Mouse (Mus musculus) CH12.LX (cell line): ENCODE results near the gene Suv39h1. TPM values are rescaled to one million over a fixed set of nuclear protein-coding genes. Genes with fewer than 3 reads are reported as not detected.

Source experiments
- DNase-seq: peaks from one replicate; pipeline ENCODE4 v3.0.0-alpha.2; 2013; ENCODE audit errors: extremely low read depth
- H3K27ac ChIP-seq: 2 replicates; pipeline ENCODE4 v1.5.1; 2012; ENCODE audit warnings: low read depth, mild to moderate bottlenecking, control low read depth, moderate library complexity; ENCODE audit not compliant: insufficient read depth
- H3K27me3 ChIP-seq: replicated peaks from 2 replicates; pipeline ENCODE3; 2012; ENCODE audit warnings: inconsistent platforms
- H3K36me3 ChIP-seq, 2 experiments: replicated peaks in 1 of 2; 2 replicates each; pipeline versions ENCODE3 to v1.6.1; 2012; ENCODE audit warnings: inconsistent platforms in 1 of 2, low read length in 1 of 2, mild to moderate bottlenecking in 1 of 2, mixed read lengths in 1 of 2, moderate library complexity in 1 of 2; ENCODE audit not compliant: control insufficient read depth in 1 of 2, insufficient read depth in 1 of 2
- H3K4me1 ChIP-seq, 2 experiments: 2 replicates each; pipeline ENCODE4 v1.6.1; 2012; ENCODE audit warnings: inconsistent platforms in 1 of 2, moderate library complexity in 1 of 2; ENCODE audit not compliant: insufficient read depth in 2 of 2, control insufficient read depth in 1 of 2
- H3K4me2 ChIP-seq: 2 replicates; pipeline ENCODE4 v1.6.1; 2012; ENCODE audit warnings: low read depth, mild to moderate bottlenecking, control low read depth; ENCODE audit not compliant: poor library complexity, insufficient read depth, severe bottlenecking
- H3K4me3 ChIP-seq, 3 experiments: fragments of 150-350 bp in 1 of 3; sonication (generic) in 1 of 3; replicated peaks in 1 of 3; 2 replicates each; pipeline versions ENCODE3 to v1.5.1; 2011 to 2012; ENCODE audit warnings: low read depth in 2 of 3, low read length in 2 of 3, mild to moderate bottlenecking in 2 of 3, moderate library complexity in 2 of 3, control low read depth in 1 of 3, improper control_type of control experiment in 1 of 3, inconsistent platforms in 1 of 3, mixed read lengths in 1 of 3; ENCODE audit not compliant: poor library complexity in 1 of 3
- H3K79me2 ChIP-seq: replicated peaks from 2 replicates; pipeline ENCODE4 v1.6.1; 2012; ENCODE audit warnings: mild to moderate bottlenecking, moderate library complexity; ENCODE audit not compliant: control insufficient read depth, poor library complexity, insufficient read depth, severe bottlenecking; ENCODE audit errors: extremely low read depth
- H3K9ac ChIP-seq: 2 replicates; pipeline ENCODE4 v1.6.1; 2012; ENCODE audit warnings: low read depth, mild to moderate bottlenecking, control low read depth, moderate library complexity; ENCODE audit not compliant: insufficient read depth
- H3K9me3 ChIP-seq: replicated peaks from 2 replicates; pipeline ENCODE3; 2012; ENCODE audit warnings: low read length, inconsistent platforms, mixed read lengths
- BHLHE40 ChIP-seq: IDR thresholded peaks from 2 replicates; pipeline ENCODE4 v1.6.1; 2011; ENCODE audit warnings: mild to moderate bottlenecking, low read depth, low read length, improper control_type of control experiment
- CHD2 ChIP-seq: IDR thresholded peaks from 2 replicates; pipeline ENCODE4 v1.6.1; 2011; ENCODE audit warnings: low read length, improper control_type of control experiment
- CTCF ChIP-seq, 2 experiments: IDR thresholded peaks in 1 of 2; conservative IDR thresholded peaks in 1 of 2; 2 replicates each; pipeline ENCODE4 v1.5.1; 2011 to 2012; ENCODE audit warnings: low read depth in 2 of 2, low read length in 2 of 2, improper control_type of control experiment in 1 of 2, inconsistent platforms in 1 of 2, mild to moderate bottlenecking in 1 of 2, moderate library complexity in 1 of 2
- E2F4 ChIP-seq: IDR thresholded peaks from 2 replicates; pipeline ENCODE4 v1.6.1; 2011; ENCODE audit warnings: low read depth, low read length, improper control_type of control experiment; ENCODE audit not compliant: insufficient replicate concordance
- EP300 ChIP-seq: IDR thresholded peaks from 2 replicates; pipeline ENCODE4 v1.6.1; 2011; ENCODE audit warnings: low read length, improper control_type of control experiment
- GABPA ChIP-seq: IDR thresholded peaks from 2 replicates; pipeline ENCODE4 v1.6.1; 2012; ENCODE audit warnings: low read depth, low read length, improper control_type of control experiment, inconsistent platforms; ENCODE audit not compliant: insufficient replicate concordance
- IRF4 ChIP-seq: IDR thresholded peaks from 2 replicates; pipeline ENCODE4 v1.6.1; 2014; ENCODE audit warnings: low read depth, mild to moderate bottlenecking, inconsistent platforms, low read length, improper control_type of control experiment
- JUN ChIP-seq: IDR thresholded peaks from 2 replicates; pipeline ENCODE4 v1.6.1; 2011; ENCODE audit warnings: low read depth, mild to moderate bottlenecking, low read length, improper control_type of control experiment, moderate library complexity; ENCODE audit not compliant: insufficient read depth
- JUND ChIP-seq: conservative IDR thresholded peaks from 2 replicates; pipeline ENCODE4 v1.6.1; 2011; ENCODE audit warnings: low read depth, low read length, improper control_type of control experiment
- MAFK ChIP-seq: IDR thresholded peaks from 2 replicates; pipeline ENCODE4 v1.6.1; 2011; ENCODE audit warnings: low read length, improper control_type of control experiment; ENCODE audit not compliant: insufficient replicate concordance
- MAX ChIP-seq: IDR thresholded peaks from 2 replicates; pipeline ENCODE4 v1.6.1; 2011; ENCODE audit warnings: low read length, improper control_type of control experiment
- MEF2A ChIP-seq: IDR thresholded peaks from 2 replicates; pipeline ENCODE4 v1.6.1; 2014; ENCODE audit warnings: low read depth, mild to moderate bottlenecking, inconsistent platforms, low read length, improper control_type of control experiment, borderline replicate concordance
- MXI1 ChIP-seq: IDR thresholded peaks from 2 replicates; pipeline ENCODE4 v1.6.1; 2011; ENCODE audit warnings: mild to moderate bottlenecking, low read depth, low read length, improper control_type of control experiment
- MYC ChIP-seq: IDR thresholded peaks from 2 replicates; pipeline ENCODE4 v1.6.1; 2011; ENCODE audit warnings: low read depth, mild to moderate bottlenecking, improper control_type of control experiment, low read length
- NELFE ChIP-seq: IDR thresholded peaks from 2 replicates; pipeline ENCODE4 v1.6.1; 2011; ENCODE audit warnings: low read depth, low read length, improper control_type of control experiment
- NRF1 ChIP-seq: IDR thresholded peaks from 2 replicates; pipeline ENCODE4 v1.6.1; 2014; ENCODE audit warnings: low read depth, mild to moderate bottlenecking, inconsistent platforms, low read length, improper control_type of control experiment, moderate library complexity
- PAX5 ChIP-seq: IDR thresholded peaks from 2 replicates; pipeline ENCODE4 v1.6.1; 2012; ENCODE audit warnings: low read length, inconsistent platforms, mixed read lengths
- POLR2A ChIP-seq: IDR thresholded peaks from 2 replicates; pipeline ENCODE4 v1.6.1; 2011; ENCODE audit warnings: low read depth, mild to moderate bottlenecking, improper control_type of control experiment, low read length
- RAD21 ChIP-seq: IDR thresholded peaks from 2 replicates; pipeline ENCODE4 v1.6.1; 2011; ENCODE audit warnings: low read depth, mild to moderate bottlenecking, low read length, improper control_type of control experiment, moderate library complexity
- RCOR1 ChIP-seq: conservative IDR thresholded peaks from 2 replicates; pipeline ENCODE4 v1.6.1; 2012; ENCODE audit warnings: low read depth, mild to moderate bottlenecking, inconsistent platforms, low read length, improper control_type of control experiment
- SMC3 ChIP-seq: IDR thresholded peaks from 2 replicates; pipeline ENCODE4 v1.6.1; 2011; ENCODE audit warnings: low read depth, low read length, improper control_type of control experiment
- TBP ChIP-seq: conservative IDR thresholded peaks from 2 replicates; pipeline ENCODE4 v1.6.1; 2011; ENCODE audit warnings: low read depth, low read length, improper control_type of control experiment
- USF1 ChIP-seq: IDR thresholded peaks from 2 replicates; pipeline ENCODE4 v1.6.1; 2014; ENCODE audit warnings: low read depth, mild to moderate bottlenecking, inconsistent platforms, low read length, improper control_type of control experiment
- USF2 ChIP-seq: conservative IDR thresholded peaks from 2 replicates; pipeline ENCODE4 v1.6.1; 2011; ENCODE audit warnings: low read depth, low read length, improper control_type of control experiment
- ZMIZ1 ChIP-seq: IDR thresholded peaks from 2 replicates; pipeline ENCODE4 v1.6.1; 2012; ENCODE audit warnings: low read depth, mild to moderate bottlenecking, inconsistent platforms, low read length, improper control_type of control experiment
- dilution Hi-C: fragments of 300-500 bp; cut with MboI; formaldehyde crosslinking; loops from 2 replicates; pipeline ENCODE4 v1.14.3; 2020; ENCODE audit warnings: low sequenced_read_pairs; ENCODE audit not compliant: extremely low pct_unique_long_range_greater_than_20kb, extremely low pct_ligation_motif_present
- in situ Hi-C: fragments of 300-500 bp; cut with MboI; formaldehyde crosslinking; loops from 3 replicates; pipeline ENCODE4 v1.14.3; 2019; ENCODE audit warnings: low sequenced_read_pairs, low pct_ligation_motif_present, low pct_unique_long_range_greater_than_20kb, mixed read lengths
- polyA plus RNA-seq: library from polyadenylated mRNA; unstranded; fragments of >175 nt; gene quantifications from 2 replicates; pipeline ENCODE4 v1.2.1, GENCODE M21; 2012; ENCODE audit warnings: low read depth; ENCODE audit not compliant: insufficient read length
- total RNA-seq, 2 experiments: library from RNA; depleted of rRNA; stranded (reverse); fragments of 300-350 nt in 1 of 2; fragments of >200 nt in 1 of 2; gene quantifications; 2 replicates each; pipeline ENCODE4 v1.2.3; 2012 to 2014

The Suv39h1 gene
- total and polyA plus RNA-seq, 3 experiments: 40.6 to 73.7 (median 51.4) TPM

DNA sequence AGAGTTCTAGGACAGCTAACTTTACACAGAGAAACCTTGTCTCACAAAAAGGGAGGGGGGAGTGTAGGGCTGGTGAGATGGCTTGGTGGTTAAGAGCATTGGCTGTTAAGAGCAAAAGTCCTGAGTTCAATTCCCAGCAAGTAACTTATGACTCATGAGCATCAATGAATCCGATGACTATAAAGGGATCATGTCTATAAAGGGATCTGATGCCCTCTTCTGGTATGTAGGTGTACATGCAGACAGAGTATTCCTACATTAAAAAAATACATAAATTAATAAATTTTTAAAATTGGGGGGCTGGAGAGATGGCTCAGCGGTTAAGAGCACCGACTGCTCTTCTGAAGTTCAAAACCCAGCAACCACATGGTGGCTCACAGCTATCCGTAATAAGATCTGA lies 40.7 kb upstream of the Suv39h1 start:
- TF ChIP-seq RAD21: peak; percentile 24
- no peak for TF ChIP-seq USF2
- TF ChIP-seq, all 38 proteins: peak for 1
- Histone ChIP-seq H3K27me3 (no peaks in the 10 kb centered on the region), H3K27ac (no peak overlapping the region), H3K79me2 (no peaks in the 10 kb centered on the region), H3K4me1 (no peaks in the 10 kb centered on the region), H3K36me3 (peaks cover 0 to 5% of the 10 kb centered on the region in 2 experiments), H3K9ac (no peak overlapping the region), H3K9me3 (no peaks in the 10 kb centered on the region), H3K4me3 (no peak overlapping the region), H3K4me2 (no peak overlapping the region)
- no peak for DNase-seq
- dilution Hi-C loops: no loop called here
- in situ Hi-C loops: loop anchor here (25.0 kb wide), 1 partner anchor 203 kb away; the partner anchor contains the start of genes Gm10490, Gm10491 and Pcsk1n

DNA sequence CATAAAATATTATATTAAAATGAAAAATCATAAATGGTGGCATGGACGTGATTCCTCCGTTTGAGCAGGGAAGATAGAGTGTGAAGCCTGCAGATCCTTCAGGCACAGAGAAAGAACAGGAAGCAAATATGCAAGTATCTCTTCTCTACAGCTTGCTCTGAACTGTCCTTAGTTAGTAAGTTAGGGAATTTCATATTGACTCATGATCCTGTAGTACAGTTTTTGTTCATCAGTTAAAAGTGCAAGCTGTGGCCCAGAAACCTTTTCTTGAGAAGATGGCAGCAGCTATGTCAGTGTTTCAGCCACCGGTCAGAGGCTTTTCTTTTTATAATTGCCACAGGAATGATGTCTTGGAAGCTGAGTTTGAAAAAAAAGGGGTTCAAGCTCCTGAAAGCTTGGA lies 30.5 kb upstream of the Suv39h1 start:
- Histone ChIP-seq H3K4me3 (no peak overlapping the region), H3K4me2 (no peak overlapping the region), H3K27ac (no peak overlapping the region), H3K27me3 (no peaks in the 10 kb centered on the region), H3K4me1 (peaks cover 0 to 6% of the 10 kb centered on the region in 2 experiments; a peak in 1 of 4 replicates), H3K9me3 (no peaks in the 10 kb centered on the region), H3K79me2 (no peaks in the 10 kb centered on the region), H3K9ac (no peak overlapping the region), H3K36me3 (no peaks in the 10 kb centered on the region)
- TF ChIP-seq CTCF (conservative IDR thresholded peaks at IDR 0.05 in 1 of 2, IDR thresholded peaks at IDR 0.05 in 1 of 2; ENCODE audit: low read depth in 2 of 2, low read length in 2 of 2) (no peak), E2F4 (no peak), EP300 (peak; percentile 52), RAD21 (no peak), USF2 (no peak), IRF4 (peak; percentile 51; the same call in 1 of the 2 replicates), JUND (0 out of 2 replicates have a peak, but pooled peaks have one; percentile 33), GABPA (no peak), JUN (0 out of 2 replicates have a peak, but pooled peaks have one; percentile 21), MEF2A (no peak), TBP (no peak)
- dilution Hi-C loops (no loop called here), in situ Hi-C loops (loop anchor here (25.0 kb wide), 1 partner anchor 193 kb away; the partner anchor contains the start of genes Gm10490, Gm10491 and Pcsk1n)
- DNase-seq: no peak

DNA sequence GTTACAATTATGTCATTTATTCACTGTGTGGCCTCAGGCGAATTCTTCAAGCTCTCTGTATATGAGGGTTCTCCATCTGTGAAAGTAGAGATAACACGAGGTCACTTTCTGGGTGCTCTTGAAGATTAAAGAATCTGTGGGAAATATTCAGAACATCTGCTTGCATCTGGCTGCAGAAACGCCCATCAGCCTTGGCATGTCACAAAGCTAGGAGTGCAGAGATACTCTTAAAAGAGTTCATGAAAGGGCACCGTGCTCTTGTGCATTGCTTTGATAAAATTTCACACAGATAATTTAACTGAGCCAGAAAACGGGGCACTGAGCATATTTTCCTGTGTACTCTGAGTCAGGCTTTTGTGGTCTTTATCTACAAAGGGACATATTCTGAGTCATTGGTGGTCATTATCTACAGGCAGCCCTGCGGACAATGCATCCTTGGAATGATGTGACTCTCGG lies 27.7 kb upstream of the Suv39h1 start:
- H3K4me2 ChIP-seq: no peak overlapping the region
- H3K27me3 ChIP-seq: no peaks in the 10 kb centered on the region
- H3K9me3 ChIP-seq: no peaks in the 10 kb centered on the region
- DNase-seq: no peak
- TF ChIP-seq SMC3 (no peak), E2F4 (no peak), POLR2A (no peak), ZMIZ1 (no peak), PAX5 (no peak), JUN (no peak), USF1 (no peak), MXI1 (no peak), MYC (no peak), CHD2 (no peak), NRF1 (no peak), CTCF (conservative IDR thresholded peaks at IDR 0.05 in 1 of 2, IDR thresholded peaks at IDR 0.05 in 1 of 2; ENCODE audit: low read depth in 2 of 2, low read length in 2 of 2) (no peak), EP300 (no peak), NELFE (no peak), BHLHE40 (no peak), MAFK (no peak), MAX (no peak), RCOR1 (no peak)
- no peak overlapping the region for H3K27ac ChIP-seq
- no peaks in the 10 kb centered on the region; the same call in 1 of the 2 replicates for H3K79me2 ChIP-seq
- H3K9ac ChIP-seq: no peak overlapping the region
- in situ Hi-C loops: loop anchor here (25.0 kb wide), 1 partner anchor 190 kb away; the partner anchor contains the start of genes Gm10490, Gm10491 and Pcsk1n
- dilution Hi-C loops: no loop called here
- no peak overlapping the region for H3K4me3 ChIP-seq
- no peaks in the 10 kb centered on the region for H3K4me1 ChIP-seq
- H3K36me3 ChIP-seq: no peaks in the 10 kb centered on the region
